Mouse (Mus musculus) cerebellum, adult 2 months (tissue): ENCODE results near the gene Spns2. TPM values are rescaled to one million over a fixed set of nuclear protein-coding genes. Genes with fewer than 3 reads are reported as not detected.

Experiments used
- DNase-seq, 2 experiments: peaks; one replicate each; pipeline ENCODE4 v3.0.0; 2021
- H3K27ac ChIP-seq: fragments of 200-500 bp; 2 replicates; pipeline ENCODE4 v1.5.1; 2012; ENCODE audit warnings: low read length, control low read depth, inconsistent platforms; ENCODE audit not compliant: insufficient read depth
- H3K27me3 ChIP-seq: fragments of 200-500 bp; 2 replicates; pipeline ENCODE4 v1.6.1; 2012; ENCODE audit warnings: inconsistent platforms, mild to moderate bottlenecking, low read length, moderate library complexity; ENCODE audit not compliant: control insufficient read depth, insufficient read depth
- H3K4me1 ChIP-seq: fragments of 200-500 bp; 2 replicates; pipeline ENCODE4 v1.6.1; 2011; ENCODE audit warnings: low read length; ENCODE audit not compliant: control insufficient read depth, insufficient read depth
- H3K4me3 ChIP-seq: fragments of 200-500 bp; replicated peaks from 2 replicates; pipeline ENCODE3; 2011; ENCODE audit warnings: mild to moderate bottlenecking, low read depth, low read length, control low read depth; ENCODE audit not compliant: insufficient read depth
- CTCF ChIP-seq: fragments of 200-500 bp; IDR thresholded peaks from 2 replicates; pipeline ENCODE4 v1.5.1; 2011; ENCODE audit warnings: low read depth, mild to moderate bottlenecking, control low read depth, low read length, moderate library complexity, borderline replicate concordance; ENCODE audit not compliant: insufficient read depth
- POLR2A ChIP-seq: fragments of 200-500 bp; IDR thresholded peaks from 2 replicates; pipeline ENCODE4 v1.6.1; 2011; ENCODE audit warnings: low read length, control low read depth, borderline replicate concordance; ENCODE audit not compliant: insufficient read depth
- WGBS: fragments of 180-500 bp; shearing (Covaris S2); methylation state at CpG from one replicate; pipeline ENCODE4 v1.1.7; 2018; 5-methylcytosine and 5-hydroxymethylcytosine counted together
- polyA plus RNA-seq: library from polyadenylated mRNA; depleted of rRNA; stranded (reverse); fragments of >200 nt; gene quantifications from 2 replicates; pipeline ENCODE4 v1.2.3, GENCODE M21; 2012

Spns2 gene
- polyA plus RNA-seq, 1 experiment = 59.5 TPM

- Histone ChIP-seq H3K4me1 (no peaks in the 10 kb centered on the region; the same call in 1 of the 2 replicates), H3K27ac (no peak overlapping the region), H3K4me3 (no peak overlapping the region), H3K27me3 (no peaks in the 10 kb centered on the region)
- no peak for DNase-seq
- 40% methylated on average over 5 of the region's 5 CpGs for WGBS
- no peak for TF ChIP-seq CTCF
- TF ChIP-seq POLR2A = no peak
These were observed 21.2 kb downstream of the Spns2 start for GRCm38 (mm10) chr11:72468525-72468924.

GRCm38 (mm10) chr11:72466694-72467507 is 22.8 kb downstream of the Spns2 start:
- Histone ChIP-seq H3K27me3 (no peaks in the 10 kb centered on the region), H3K4me1 (no peaks in the 10 kb centered on the region; the same call in 1 of the 2 replicates), H3K4me3 (no peak overlapping the region), H3K27ac (peak overlapping the region; percentile 23; the same call in 1 of the 2 replicates)
- DNase-seq = no peak
- TF ChIP-seq CTCF = no peak
- TF ChIP-seq POLR2A = no peak
- 52% methylated on average over 11 of the region's 11 CpGs for WGBS

DNA sequence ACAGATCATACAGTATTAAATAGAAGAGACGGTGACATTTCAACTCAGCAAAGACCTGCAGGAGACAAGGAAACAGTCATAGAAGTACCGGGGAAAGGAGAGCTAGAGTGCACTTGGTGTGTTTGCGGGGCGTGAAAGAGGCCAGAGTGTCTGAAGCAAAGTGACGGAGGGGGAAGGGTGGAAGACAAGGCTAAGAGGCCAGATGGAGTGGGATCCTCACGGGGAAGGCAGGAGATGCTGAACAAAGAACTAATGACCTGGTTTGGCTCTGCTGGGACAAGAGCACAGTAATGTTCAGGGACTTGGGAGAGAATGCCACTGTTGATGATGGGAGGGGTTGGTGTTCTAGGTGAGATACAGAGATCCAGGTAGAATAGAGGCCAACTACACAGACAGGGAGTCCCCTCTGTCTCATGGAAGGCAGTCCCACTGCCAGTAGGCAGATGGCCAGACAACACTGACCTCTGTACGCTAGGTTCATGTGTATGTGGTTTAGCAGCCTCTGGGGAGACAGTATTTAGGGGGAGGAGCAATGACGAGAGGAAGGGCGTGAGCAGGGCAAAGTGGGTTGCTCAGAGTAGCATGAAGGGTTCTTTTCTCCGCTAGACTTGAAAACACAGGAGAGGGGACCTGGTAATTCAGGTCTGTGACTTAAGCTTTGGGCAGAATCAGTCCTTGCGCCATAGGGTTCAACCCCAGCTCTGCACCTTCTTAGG is 23.6 kb downstream of the Spns2 start:
- no peak for DNase-seq
- Histone ChIP-seq H3K27me3 (no peaks in the 10 kb centered on the region), H3K27ac (peak overlapping the region; percentile 23; the same call in 1 of the 2 replicates), H3K4me1 (no peaks in the 10 kb centered on the region; the same call in 1 of the 2 replicates), H3K4me3 (no peak overlapping the region)
- WGBS = 54% methylated on average over 11 of the region's 11 CpGs
- TF ChIP-seq POLR2A (no peak), CTCF (no peak)

DNA sequence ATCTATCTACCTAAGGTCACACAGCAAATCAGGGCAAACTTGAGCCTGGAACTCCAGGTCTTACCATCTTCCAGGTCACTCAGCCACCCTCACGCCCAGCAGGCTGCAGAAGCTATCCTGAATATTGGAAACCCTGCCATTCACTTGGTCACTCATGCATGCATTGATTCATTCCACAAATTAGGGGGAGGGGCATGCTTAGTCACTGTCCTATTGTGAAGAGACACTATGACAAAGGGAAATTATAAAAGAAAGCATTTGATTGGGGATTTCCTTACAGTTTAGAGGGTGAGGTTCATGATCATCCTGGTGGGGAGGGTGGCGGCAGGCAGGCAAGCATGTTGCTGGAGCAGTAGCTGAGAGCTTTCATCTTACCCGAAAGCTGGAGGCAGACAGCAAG is 24.9 kb downstream of the Spns2 start:
- no peak overlapping the region for H3K27ac ChIP-seq

DNA sequence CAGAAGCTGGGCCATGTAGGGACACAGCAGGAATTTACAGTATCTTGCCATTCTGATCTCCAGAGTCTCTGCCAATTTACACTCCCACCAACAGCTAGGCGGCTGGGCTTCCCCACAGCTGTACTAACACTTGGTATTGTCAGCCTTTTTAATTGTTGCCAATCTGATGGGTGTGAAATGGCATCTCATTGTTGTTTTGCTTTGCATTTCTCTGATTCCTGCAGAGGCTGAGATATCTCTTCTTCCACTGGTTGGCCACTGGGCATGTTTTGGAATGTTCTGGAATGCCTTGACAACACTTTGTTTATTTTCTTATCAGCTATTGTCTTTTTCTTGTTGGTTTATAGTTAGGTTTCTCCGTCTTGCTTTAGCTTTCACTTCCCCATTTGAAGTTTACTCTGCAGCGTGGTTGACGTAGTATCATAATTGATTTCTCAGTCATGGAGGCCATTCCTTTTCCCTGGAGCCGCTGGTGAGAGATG is 28.2 kb downstream of the Spns2 start:
- Histone ChIP-seq H3K4me3 (no peak overlapping the region), H3K4me1 (no peaks in the 10 kb centered on the region), H3K27me3 (no peaks in the 10 kb centered on the region), H3K27ac (no peak overlapping the region)
- no peak for DNase-seq
- 49% methylated on average over 5 of the region's 5 CpGs for WGBS
- no peak for TF ChIP-seq POLR2A
- TF ChIP-seq CTCF = no peak

More for the DNA sequence above, 24.9 kb downstream of the Spns2 start:
- TF ChIP-seq CTCF (no peak), POLR2A (no peak)
- no peaks in the 10 kb centered on the region for H3K4me1 ChIP-seq
- H3K4me3 ChIP-seq = no peak overlapping the region
- 77% methylated on average over 3 of the region's 3 CpGs for WGBS
- H3K27me3 ChIP-seq = no peaks in the 10 kb centered on the region
- DNase-seq = no peak

- no peak for DNase-seq
- whole genome bisulfite sequencing = 76% methylated on average over 3 of the region's 3 CpGs
- no peak for TF ChIP-seq POLR2A
- no peak overlapping the region for H3K4me3 ChIP-seq
- H3K27ac ChIP-seq = peak overlapping the region; percentile 36; the same call in 1 of the 2 replicates
- no peaks in the 10 kb centered on the region; the same call in 1 of the 2 replicates for H3K27me3 ChIP-seq
- no peaks in the 10 kb centered on the region for H3K4me1 ChIP-seq
These were observed 31.2 kb downstream of the Spns2 start for GRCm38 (mm10) chr11:72458502-72458901.

GRCm38 (mm10) chr11:72457995-72458496 is 31.7 kb downstream of the Spns2 start:
- no peak for DNase-seq
- Histone ChIP-seq H3K27me3 (no peaks in the 10 kb centered on the region; the same call in 1 of the 2 replicates), H3K27ac (peak overlapping the region; percentile 36; the same call in 1 of the 2 replicates), H3K4me1 (no peaks in the 10 kb centered on the region), H3K4me3 (no peak overlapping the region)
- TF ChIP-seq CTCF = no peak
- 79% methylated on average over 12 of the region's 12 CpGs for WGBS

DNA sequence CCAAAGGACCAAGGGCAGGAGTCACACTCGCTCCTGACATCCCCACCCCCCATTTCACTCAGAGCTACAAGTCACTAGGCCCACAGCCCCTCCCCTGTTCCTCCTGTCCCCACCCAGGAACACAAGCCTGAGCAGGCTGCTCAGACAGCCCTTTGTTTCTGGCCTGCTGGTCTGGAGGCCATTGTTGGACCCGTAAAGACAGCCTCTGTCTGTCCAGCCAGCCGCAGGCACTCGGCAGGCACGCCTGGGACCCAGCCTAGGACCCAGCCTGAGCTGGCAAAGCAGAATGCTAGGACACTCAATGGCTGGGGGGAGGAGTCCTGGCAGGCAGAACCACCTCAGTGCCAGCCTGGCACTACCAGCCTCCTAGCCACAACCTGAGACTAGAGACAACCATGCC is 34.0 kb downstream of the Spns2 start:
- no peak for TF ChIP-seq POLR2A
- TF ChIP-seq CTCF = no peak
- no peaks in the 10 kb centered on the region; the same call in 1 of the 2 replicates for H3K27me3 ChIP-seq
- DNase-seq = peak in 1 of 2 experiments; percentile 58
- H3K4me3 ChIP-seq = no peak overlapping the region
- whole genome bisulfite sequencing = 22% methylated on average over 5 of the region's 5 CpGs
- H3K27ac ChIP-seq = peak overlapping the region; percentile 75; the same call in 1 of the 2 replicates
- no peaks in the 10 kb centered on the region for H3K4me1 ChIP-seq
